Mouse (Mus musculus) retina, embryonic 14.5 days (tissue): ENCODE measurements around the gene Tmem139.

ENCODE experiments used
- DNase-seq: peaks from one replicate; pipeline ENCODE4 v3.0.0-alpha.2; 2015; ENCODE audit warnings: low spot score

Gene Tmem139

DNA sequence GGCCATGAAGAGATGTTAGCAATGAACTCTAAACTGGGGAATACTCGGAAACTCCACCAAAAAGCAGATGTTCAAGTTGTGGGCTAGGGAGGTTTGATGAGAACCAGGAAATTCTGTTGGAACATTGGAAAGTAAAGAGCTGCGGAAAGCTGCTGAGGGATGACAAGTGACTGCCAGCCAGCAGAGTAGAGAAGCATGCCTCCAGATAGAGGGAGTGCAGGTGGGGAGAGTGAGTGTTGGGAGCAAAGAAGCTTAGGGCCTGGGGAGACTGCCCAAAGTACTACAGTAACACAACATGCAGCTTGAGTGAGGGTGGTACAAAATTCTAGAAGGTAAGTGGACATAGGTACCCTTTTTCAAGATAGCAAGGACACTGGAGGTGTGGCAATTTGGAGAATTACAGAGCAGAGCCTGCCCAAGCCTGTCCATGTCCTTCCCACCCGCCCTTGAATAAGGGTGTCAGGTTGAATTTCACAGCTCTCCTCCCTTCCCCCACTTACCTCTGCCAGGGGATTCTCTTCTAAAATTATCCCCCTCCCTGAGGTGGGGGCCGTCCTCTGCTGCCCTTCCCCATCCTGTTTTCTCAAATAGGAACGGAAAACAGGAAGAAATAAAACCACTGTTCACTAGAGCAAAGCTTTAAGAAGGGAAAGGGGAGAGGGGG lies 21.2 kb downstream of the Tmem139 start:
- no peak for DNase-seq

DNA sequence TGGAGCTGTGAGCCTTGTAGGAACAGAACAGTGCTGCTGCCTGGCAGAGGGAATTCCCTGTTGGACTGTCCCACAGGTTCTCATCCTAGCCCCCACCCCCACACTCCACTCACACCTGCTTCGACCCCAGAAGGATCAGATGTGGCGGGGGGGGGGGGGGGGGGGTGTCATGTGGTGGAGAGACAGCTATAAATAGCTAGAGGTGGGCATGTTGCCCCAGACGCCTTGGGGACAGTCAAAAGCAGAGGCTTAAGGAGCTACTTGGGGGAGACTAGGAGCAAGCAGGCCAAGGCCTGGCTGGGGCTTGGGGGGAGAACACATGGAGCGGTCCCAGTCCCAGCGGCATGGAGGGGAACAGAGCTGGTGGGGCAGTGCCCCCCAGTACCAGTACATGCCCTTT lies 24.7 kb downstream of the Tmem139 start, which contains the start of gene Clcn1:
TSS of gene Clcn1 (plus strand) at position 238 of the 400 bp plus-strand sequence.
- DNase-seq: no peak

DNA sequence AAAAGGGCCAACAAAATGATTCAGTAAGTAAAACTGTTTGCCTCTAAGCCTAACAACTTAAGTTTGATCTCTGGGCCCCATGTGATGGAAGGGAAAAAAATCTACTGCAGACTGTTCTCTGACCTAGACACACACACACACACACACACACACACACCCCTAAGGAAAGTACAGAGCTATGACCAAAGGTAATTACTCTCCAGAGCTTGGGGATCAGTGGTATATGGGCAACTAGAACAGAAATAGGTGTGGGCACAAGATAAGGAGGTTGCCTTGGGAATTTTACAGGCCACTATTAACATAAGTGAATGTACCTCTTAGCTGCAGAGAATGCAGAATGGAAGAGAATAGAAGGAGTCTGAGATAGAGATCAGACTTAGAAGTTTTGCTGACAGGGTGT lies 25.8 kb downstream of the Tmem139 start:
- no peak for DNase-seq

- DNase-seq: no peak
Measured at GRCm38 (mm10) chr6:42293327-42293726, 31.6 kb downstream of the Tmem139 start.

GRCm38 (mm10) chr6:42295549-42296094 lies 33.9 kb downstream of the Tmem139 start:
- no peak for DNase-seq

- no peak for DNase-seq
Measured at GRCm38 (mm10) chr6:42299362-42299761, 37.6 kb downstream of the Tmem139 start.

DNA sequence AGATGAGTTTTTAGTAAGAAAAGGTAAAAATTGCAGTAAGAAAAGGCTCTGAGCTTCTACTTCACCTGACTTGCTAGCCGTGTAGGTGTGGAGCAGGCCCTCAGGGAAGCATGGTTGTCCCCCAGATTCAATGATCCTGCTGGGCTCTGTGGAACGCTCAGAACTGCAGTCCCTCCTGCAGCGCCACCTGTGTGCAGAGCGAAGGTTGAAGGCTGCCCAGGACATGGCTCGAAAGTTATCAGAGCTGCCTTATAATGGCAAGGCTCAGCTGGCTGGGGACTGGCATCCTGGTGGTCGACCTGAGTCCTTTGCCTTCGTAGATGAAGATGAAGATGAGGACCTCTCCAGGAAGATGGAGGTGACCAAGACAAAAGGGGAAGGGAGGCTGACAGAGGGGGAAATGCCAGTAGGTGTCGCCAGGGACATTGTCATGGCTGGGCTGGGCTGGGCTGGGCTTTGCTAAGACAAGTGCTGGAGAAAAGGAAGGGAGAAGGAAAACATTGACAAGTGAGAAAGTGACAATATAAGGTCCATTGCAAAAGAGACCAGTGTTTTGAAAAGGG lies 48.1 kb downstream of the Tmem139 start:
- DNase-seq: peak; percentile 14

- no peak for DNase-seq
Measured at GRCm38 (mm10) chr6:42310427-42311053, 48.8 kb downstream of the Tmem139 start.
